ENCODE assay signal across 8 mouse cellular contexts in the genomic region with DNA sequence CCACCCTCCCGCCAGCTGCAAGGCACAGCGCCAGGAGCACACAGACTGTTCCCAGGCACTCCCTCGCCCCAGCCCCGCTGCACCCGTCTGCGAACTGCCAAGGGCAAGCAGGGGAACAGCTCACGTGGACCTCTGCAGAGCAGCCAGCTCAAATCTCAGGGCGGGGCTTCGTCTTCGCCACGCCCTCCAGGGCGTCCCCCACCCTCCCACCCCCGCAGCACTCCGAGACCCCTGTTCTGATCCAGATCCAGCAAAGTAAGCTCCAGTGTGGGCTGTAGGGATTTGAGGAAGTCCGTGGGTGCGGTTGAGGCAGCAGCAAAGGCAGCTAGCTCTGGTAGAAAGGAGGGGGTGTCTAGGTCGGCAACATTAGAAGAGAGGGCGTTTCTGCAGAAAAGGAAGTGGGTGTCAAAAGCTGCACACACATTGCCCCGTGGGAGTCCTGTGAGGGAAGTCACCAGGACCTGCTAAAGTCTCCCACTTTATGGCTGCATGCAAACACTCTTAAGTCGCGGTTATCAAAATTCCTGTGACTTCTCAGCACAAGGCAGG.
DNase-seq lines count a peak whose midpoint lies in the region; ATAC-seq and TF ChIP-seq lines count a peak whose summit lies in the region.

No protein-coding gene starts in this region.

- peak; percentile 83 for ATAC-seq in CD4-positive, CD25-positive, alpha-beta regulatory T cell, adult 4 months
- peak; percentile 91 for ATAC-seq in forebrain, embryonic 12.5 days (ENCODE audit: low FRiP score)
- peak; percentile 95 for ATAC-seq in heart, postnatal 0 days (ENCODE audit: insufficient read depth, low read depth)
- ATAC-seq in neural tube, embryonic 14.5 days (ENCODE audit: low read depth): peak; percentile 92

- TF ChIP-seq CTCF in heart, postnatal 0 days (IDR thresholded peaks at IDR 0.05; ENCODE audit: low read depth): no peak
- no peak for TF ChIP-seq CTCF in thymus, adult 2 months (IDR thresholded peaks at IDR 0.05; ENCODE audit: borderline replicate concordance, control insufficient read depth, extremely low read depth, insufficient read depth, low read length, poor library complexity)

- TF ChIP-seq POLR2A in thymus, adult 2 months (IDR thresholded peaks at IDR 0.05; ENCODE audit: control insufficient read depth, extremely low read depth, insufficient read depth, low read length, poor library complexity): no peak

- no peaks in the 10 kb centered on the region for H3K9me3 ChIP-seq in forebrain, embryonic 12.5 days
- H3K9me3 ChIP-seq in heart, postnatal 0 days (replicated peaks; ENCODE audit: control insufficient read depth, low read length): no peaks in the 10 kb centered on the region
- H3K9me3 ChIP-seq in neural tube, embryonic 14.5 days (ENCODE audit: control insufficient read depth, low read length): no peaks in the 10 kb centered on the region

- DNase-seq in brain, adult 2 months (ENCODE audit: low read depth, low spot score): peak; percentile 85
- peak; percentile 89 for DNase-seq in heart, postnatal 0 days (ENCODE audit: low spot score)
- DNase-seq in kidney, postnatal 4 days: peak; percentile 85 to 92
- DNase-seq in lung, adult 18-20 months: peak; percentile 92 to 96
- DNase-seq in thymus, adult 2 months: peak; percentile 77

- 0 out of 2 replicates have a peak, but pooled peaks cover 2% of the 10 kb centered on the region for H3K27me3 ChIP-seq in forebrain, embryonic 12.5 days
- no peaks in the 10 kb centered on the region for H3K27me3 ChIP-seq in heart, postnatal 0 days (ENCODE audit: control insufficient read depth, insufficient read depth, low read length)
- H3K27me3 ChIP-seq in neural tube, embryonic 14.5 days (ENCODE audit: control insufficient read depth, insufficient read depth, low read length): no peaks in the 10 kb centered on the region
- H3K27me3 ChIP-seq in thymus, adult 2 months (ENCODE audit: control insufficient read depth, insufficient read depth, low read length): no peaks in the 10 kb centered on the region

- peaks cover 14% of the 10 kb centered on the region for H3K4me1 ChIP-seq in forebrain, embryonic 12.5 days
- peaks cover 8% of the 10 kb centered on the region for H3K4me1 ChIP-seq in heart, postnatal 0 days (ENCODE audit: control insufficient read depth, insufficient read depth)
- H3K4me1 ChIP-seq in neural tube, embryonic 14.5 days (ENCODE audit: control insufficient read depth, insufficient read depth, low read length): no peaks in the 10 kb centered on the region
- peaks cover 20% of the 10 kb centered on the region for H3K4me1 ChIP-seq in thymus, adult 2 months (replicated peaks; ENCODE audit: control insufficient read depth, insufficient read depth, low read length)

- H3K4me2 ChIP-seq in forebrain, embryonic 12.5 days: peak overlapping the region; percentile 74
- peak overlapping the region; percentile 70 for H3K4me2 ChIP-seq in heart, postnatal 0 days (ENCODE audit: low read depth, low read length)
- peak overlapping the region; percentile 51 for H3K4me2 ChIP-seq in neural tube, embryonic 14.5 days (ENCODE audit: low read depth, low read length)

- H3K9ac ChIP-seq in forebrain, embryonic 12.5 days: peak overlapping the region; percentile 50
- H3K9ac ChIP-seq in heart, postnatal 0 days (replicated peaks; ENCODE audit: low read depth, low read length): peak overlapping the region; percentile 52; the same call in 1 of the 2 replicates
- H3K9ac ChIP-seq in neural tube, embryonic 14.5 days (replicated peaks; ENCODE audit: low read depth, low read length): peak overlapping the region; percentile 39; the same call in 1 of the 2 replicates

- TF ChIP-seq EP300 in heart, postnatal 0 days (IDR thresholded peaks at IDR 0.05; ENCODE audit: low read depth): 0 out of 2 replicates have a peak, but pooled peaks have one; percentile 19

- no peak overlapping the region for H3K27ac ChIP-seq in forebrain, embryonic 12.5 days
- H3K27ac ChIP-seq in heart, postnatal 0 days (ENCODE audit: low read depth): peak overlapping the region; percentile 62
- no peak overlapping the region for H3K27ac ChIP-seq in neural tube, embryonic 14.5 days (ENCODE audit: low read depth, low read length)
- H3K27ac ChIP-seq in thymus, adult 2 months (ENCODE audit: control insufficient read depth, insufficient read depth, low read length): peak overlapping the region; percentile 36; the same call in 1 of the 2 replicates

- 3% methylated on average over 21 of the region's 21 CpGs for WGBS in forebrain, embryonic 12.5 days
- WGBS in heart, postnatal 0 days: under 1% methylated on average over 21 of the region's 21 CpGs
- WGBS in neural tube, embryonic 14.5 days: 1% methylated on average over 21 of the region's 21 CpGs
- 1% methylated on average over 21 of the region's 21 CpGs for WGBS in thymus, adult 2 months

- H3K4me3 ChIP-seq in forebrain, embryonic 12.5 days (replicated peaks): peak overlapping the region; percentile 42
- peak overlapping the region; percentile 50 for H3K4me3 ChIP-seq in heart, postnatal 0 days (ENCODE audit: low read depth, low read length)
- H3K4me3 ChIP-seq in neural tube, embryonic 14.5 days (ENCODE audit: low read depth, low read length): peak overlapping the region; percentile 25
- peak overlapping the region; percentile 52 for H3K4me3 ChIP-seq in thymus, adult 2 months (ENCODE audit: control insufficient read depth, insufficient read depth, low read length)

- H3K36me3 ChIP-seq in forebrain, embryonic 12.5 days (replicated peaks): no peaks in the 10 kb centered on the region
- H3K36me3 ChIP-seq in heart, postnatal 0 days (replicated peaks; ENCODE audit: control insufficient read depth, insufficient read depth, low read length): no peaks in the 10 kb centered on the region
- H3K36me3 ChIP-seq in neural tube, embryonic 14.5 days (ENCODE audit: control insufficient read depth, insufficient read depth, low read length): no peaks in the 10 kb centered on the region
- H3K36me3 ChIP-seq in thymus, adult 2 months (ENCODE audit: control insufficient read depth, insufficient read depth, low read length): no peaks in the 10 kb centered on the region

Comparison
In these comparisons a context has a peak if more than half of its experiments do, and no peak if none do; other contexts are left out.
1. H3K27ac ChIP-seq: peak in heart, postnatal 0 days (single experiment) and thymus, adult 2 months (single experiment); none in forebrain, embryonic 12.5 days (single experiment) and neural tube, embryonic 14.5 days (single experiment).
2. Peak in every context shown above with its lines, with median percentiles within 50 percentile points of each other: ATAC-seq, DNase-seq, H3K4me2 ChIP-seq, H3K4me3 ChIP-seq and H3K9ac ChIP-seq.